Mouse (Mus musculus) layer of hippocampus, adult 18-20 months (tissue): ENCODE results near the gene Aldh2. TPM values are rescaled to one million over a fixed set of nuclear protein-coding genes. Genes with fewer than 3 reads are reported as not detected.

Experiments
- DNase-seq, 2 experiments: peaks; one replicate each; pipeline ENCODE4 v3.0.0; 2022; ENCODE audit warnings: low spot score in 2 of 2
- total RNA-seq, 2 experiments: library from RNA; stranded (reverse); gene quantifications; 2 replicates each; pipeline ENCODE4 v1.2.3; 2021

Gene Aldh2
- total RNA-seq, 2 experiments from 2014 or later: 136 to 161 TPM

DNA sequence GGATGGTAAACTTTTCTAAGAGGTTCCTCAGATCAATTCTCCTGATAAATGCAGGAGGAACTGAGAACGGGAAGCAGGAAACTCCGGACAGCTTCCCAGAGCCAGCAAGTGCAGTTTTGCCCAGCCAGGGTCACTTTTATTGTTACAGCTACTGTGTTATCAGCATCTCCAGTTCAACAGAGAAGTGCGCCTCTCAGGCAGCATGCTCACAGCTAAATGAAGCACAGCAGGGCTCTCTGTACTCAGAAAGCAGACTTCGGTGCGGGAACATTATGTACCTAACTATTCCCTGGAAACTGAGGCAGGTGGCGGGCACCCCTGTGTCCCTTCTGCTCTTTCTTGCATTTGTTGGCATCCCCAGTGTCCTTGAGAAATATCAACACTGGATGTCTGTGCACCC is 2.6 kb upstream of the Aldh2 start:
- no peak for DNase-seq

DNA sequence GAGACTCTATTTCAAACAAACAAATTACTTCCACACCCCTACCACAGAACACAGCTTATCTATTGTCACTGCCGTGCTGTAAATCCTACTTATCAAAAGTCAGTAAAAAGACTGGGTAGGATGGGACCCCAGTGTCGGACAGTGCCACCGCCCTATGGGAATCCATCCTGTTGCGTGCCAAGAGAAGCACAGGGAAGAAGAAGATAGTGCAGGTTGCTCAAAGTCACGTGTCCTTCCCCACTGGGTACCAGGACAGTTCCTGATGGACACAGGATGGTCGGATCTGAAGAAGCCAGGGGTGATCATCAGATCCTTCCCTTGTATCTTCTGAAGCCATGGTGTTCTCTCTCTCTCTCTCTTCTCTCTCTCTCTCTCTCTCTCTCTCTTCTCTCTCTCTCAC is 2.1 kb upstream of the Aldh2 start:
- DNase-seq: no peak

DNA sequence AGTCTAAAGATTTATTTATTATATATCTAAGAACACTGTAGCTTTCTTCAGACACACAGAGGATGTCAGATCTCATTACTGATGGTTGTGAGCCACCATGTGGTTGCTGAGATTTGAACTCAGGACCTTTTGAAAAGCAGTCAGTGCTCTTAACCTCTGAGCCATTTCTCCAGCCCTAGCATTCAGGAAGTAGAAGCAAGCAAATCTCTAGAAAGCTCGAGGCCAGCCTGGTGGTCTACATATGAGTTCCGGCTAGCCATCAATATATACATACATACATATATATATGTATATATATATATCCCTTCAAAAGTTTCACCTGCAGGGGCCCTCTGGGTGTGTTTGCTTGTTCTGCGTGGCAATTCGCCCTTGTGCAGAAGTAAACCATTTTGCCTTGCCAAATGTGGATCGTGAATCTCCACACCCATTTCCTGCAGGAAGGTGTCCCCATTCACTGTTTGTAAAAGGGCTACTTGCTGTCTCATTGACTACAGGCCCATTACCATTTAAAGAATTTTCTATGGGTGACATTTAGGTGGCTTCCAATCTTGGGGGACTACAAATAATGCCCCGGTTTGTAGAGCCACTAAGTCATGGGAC is 1.2 kb upstream of the Aldh2 start:
- no peak for DNase-seq

DNA sequence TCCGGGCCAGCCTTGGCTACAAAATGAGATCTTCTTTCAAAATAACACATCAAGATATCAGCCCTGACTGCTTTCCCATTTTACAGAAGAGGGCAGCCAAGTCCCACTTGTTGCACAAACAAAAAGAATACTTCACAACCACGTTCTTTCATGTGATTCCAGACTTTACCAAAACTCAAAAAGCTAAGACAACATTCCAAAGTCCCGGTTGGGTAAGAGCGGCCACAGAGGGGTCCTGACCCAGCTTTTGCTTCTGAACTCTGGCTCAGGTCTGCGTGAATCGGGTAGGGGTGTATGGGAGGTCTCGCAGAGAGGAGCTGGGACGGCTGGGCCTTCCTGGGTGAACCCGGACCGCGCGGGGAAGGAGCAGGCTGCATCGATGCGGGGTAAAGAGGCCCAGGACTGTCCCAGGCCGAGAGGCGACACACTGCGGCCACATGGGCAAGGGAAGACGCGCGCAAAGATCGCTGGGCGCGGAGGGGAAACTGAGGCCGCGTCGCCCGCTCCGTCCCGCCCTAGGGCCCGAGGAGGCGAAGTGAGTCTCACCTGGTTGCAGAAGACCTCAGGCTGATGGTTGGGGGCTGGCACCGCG is 712 bp downstream of the Aldh2 start:
- no peak for DNase-seq

DNA sequence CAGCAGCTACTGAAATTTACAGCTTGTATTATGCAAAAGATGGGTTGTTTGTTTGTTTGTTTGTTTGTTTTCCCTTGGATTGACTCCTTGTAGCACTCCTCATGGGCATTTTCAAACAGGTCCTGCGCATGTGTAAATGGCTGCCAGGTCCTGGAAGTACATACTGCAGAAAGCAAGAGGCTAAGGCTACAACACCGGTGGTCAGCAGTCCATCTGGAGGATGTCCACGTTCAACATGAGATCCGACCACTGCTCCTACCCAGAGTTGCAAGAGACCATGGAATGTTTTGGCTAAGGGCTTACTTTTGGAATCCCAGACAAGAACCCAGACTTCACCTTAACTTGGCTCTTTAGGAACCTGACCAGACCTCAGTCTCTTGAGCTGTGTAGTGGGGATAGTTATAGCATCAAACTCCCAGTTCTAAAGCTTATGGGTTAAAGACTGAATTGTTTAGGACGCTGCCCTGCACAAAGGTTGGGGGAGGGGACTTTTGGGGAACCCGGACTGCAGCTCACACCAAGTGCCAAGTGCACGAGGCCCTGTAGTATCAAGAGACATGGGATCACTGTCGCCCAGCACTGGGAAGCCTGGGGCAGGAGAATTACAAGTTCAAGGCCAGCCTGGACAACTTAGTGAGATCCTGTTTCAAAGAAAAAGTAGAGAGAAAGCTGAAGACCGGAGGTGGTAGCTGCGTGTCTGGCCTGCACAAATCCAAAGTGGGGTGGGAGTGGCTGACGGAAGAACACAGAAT is 1.4 kb downstream of the Aldh2 start:
- no peak for DNase-seq

DNA sequence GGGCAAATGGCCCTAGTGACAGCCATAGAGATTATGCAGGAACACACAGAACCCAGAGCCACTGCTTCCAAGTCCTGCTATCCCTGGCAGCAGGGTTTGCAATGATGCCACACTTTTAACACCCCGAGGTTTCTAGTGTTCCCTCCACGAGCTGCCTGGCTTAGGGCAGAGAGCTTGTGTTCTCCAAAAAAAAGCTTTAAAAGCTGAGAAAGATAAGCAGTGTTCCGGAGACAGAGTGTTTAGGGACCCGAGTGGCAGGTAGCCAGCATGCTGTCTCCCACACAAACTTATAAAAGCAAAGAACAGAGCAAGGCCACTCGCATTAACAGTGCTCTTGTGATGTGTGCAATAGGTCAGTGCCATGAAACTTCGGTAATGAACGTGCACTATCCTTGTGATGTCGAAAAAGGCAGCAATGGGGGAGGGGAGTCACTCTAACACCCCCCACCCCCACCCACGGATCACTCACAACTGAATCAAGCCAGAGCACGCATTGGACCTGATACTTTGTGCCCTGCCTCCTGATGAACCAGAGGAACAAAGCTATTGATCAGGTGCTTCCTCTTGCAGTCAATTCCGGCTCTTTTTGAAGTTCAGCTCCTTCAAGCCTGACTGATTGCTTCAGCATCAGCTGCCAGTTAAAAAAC is 2.1 kb downstream of the Aldh2 start:
- DNase-seq: peak in 1 of 2 experiments; percentile 30

DNA sequence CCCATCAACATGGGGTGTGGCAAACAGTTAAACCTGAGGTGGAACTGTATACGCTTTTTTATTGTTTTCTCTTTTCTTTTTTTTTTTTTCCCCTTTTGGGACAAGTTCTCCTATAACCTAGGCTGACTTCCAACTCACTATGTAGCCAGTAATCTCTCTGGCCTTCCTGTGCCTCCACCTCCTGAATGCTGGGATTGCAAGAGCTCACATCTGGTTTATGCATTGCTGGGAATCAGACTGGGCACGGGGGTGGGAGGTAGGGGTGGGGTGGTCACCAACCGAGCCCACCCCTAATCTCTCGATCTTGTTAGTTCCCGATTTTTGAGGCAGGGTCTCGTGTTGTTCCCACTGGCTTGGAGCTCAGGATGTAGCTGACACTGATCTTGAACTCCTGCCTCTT is 3.7 kb downstream of the Aldh2 start:
- DNase-seq: no peak

DNA sequence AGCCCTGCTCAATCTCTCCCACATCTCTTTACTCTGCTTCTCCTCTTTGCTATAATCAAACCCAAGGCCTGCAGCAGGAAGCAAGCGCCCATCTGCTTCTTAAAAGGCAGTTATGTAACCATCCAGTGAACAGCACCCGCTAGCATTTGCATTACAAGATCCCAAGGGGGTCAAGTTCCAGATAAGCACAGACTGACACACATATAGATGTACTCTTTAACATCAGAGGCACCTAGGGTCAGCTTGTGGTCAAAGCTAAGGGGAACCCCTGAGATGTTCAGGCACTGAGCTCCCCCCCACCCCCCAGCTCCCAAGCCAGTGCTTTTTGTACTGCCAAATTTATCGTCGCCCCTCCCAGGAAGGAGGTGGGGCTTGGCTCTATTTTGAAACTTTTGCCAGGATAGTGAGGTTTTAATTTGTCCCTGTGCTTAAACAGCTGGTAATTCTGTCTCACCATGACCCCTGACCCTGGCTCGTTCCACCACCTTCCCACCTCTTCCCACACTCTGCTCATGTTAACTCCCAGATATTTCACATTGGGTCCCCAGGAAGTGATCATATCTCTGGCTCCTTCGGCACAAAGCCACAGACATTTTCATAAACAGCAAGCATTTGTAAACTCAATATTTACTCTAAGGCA is 7.1 kb downstream of the Aldh2 start:
- DNase-seq: peak; percentile 69 to 85

DNA sequence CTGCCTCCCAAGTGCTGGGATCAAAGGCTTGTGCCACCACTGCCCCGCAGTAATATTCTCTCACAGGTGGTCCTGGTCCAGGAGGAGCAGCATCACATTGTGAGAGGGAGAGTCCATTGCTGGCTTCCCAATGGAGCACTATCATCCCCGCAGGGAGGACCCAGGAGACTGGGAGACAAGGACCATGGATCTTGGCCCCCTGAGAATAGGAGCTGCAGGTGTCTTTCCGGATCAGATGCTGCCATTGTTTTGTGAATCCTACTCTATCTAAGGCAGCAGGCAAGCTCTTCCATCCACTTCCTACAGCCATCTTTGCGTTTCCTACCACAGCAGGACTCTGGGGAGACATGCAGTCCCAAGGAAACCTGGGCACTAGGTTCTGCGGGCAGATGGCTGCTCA is 7.9 kb downstream of the Aldh2 start:
- DNase-seq: peak in 1 of 2 experiments; percentile 21

DNA sequence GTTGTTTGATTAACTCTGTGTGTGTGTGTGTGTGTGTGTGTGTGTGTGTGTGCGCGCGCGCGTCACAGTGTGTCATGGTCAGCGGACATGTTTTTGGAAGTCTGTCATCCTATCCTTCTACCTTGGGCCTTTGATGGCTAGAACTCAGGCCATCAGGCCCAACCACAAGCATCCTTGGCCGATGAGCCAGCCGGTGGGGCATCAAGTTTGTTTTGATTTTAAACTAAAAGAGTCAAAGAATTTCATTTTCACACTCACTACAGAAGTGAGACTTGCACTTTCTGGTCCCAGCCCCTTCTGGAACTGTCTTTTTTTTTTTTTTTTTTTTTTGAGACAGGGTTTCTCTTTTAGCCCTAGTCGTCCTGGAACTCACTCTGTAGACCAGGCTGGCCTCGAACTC is 8.6 kb downstream of the Aldh2 start:
- no peak for DNase-seq

DNA sequence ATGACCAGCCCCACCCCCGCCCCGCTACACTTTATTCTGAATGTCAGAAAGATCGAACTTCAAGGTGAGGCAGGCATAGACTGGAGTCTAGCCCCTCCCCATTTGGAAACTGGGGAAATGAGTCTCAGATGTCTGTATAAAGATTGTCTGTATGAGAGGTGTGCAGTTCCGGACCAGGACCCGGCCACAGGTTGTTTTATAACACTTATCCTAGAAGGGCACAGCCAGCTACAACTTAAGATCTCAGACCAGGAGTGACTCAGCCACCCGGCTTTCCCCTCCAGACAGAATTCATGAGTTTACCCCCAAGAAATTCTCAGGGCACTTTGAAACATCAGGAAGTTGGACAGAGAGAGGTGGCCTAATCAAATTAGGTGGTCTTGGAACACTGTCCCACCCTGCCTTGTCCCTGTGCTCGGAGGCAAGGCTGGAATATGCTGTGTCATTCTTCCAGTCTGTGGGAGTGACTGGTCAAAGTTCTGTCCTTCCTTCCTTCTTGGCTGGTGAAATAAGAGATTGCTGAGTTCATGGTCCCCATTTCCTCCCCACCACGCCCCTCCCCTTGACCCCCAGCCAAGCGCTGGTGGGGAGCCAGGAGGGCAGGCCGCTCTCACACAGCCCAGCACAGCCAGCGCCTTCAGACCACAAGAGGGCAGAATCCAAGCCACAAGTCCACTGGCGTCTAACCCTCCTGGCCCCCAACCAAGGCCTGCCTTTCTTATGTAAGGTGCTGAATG is 9.7 kb downstream of the Aldh2 start:
- peak; percentile 31 to 57 for DNase-seq

DNA sequence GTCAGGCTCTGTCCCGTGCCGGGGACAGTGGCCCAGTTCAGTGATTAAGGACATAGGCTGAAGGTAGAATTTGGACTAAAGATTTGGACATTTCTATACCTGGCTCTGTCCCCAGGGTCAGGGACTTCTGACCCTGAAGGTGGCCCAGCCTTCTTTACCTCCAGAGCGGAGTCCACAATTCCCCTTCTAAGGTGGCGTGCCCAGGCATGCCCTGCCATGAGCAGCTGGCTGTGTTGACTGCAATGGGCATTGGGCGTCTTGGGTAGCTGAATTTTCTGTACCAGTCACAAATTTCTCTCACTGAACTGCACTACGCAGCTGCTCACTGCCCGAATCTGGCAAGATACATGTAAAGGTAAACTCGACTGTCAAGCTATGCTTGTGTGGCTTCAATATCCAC is 11.7 kb downstream of the Aldh2 start:
- no peak for DNase-seq

DNA sequence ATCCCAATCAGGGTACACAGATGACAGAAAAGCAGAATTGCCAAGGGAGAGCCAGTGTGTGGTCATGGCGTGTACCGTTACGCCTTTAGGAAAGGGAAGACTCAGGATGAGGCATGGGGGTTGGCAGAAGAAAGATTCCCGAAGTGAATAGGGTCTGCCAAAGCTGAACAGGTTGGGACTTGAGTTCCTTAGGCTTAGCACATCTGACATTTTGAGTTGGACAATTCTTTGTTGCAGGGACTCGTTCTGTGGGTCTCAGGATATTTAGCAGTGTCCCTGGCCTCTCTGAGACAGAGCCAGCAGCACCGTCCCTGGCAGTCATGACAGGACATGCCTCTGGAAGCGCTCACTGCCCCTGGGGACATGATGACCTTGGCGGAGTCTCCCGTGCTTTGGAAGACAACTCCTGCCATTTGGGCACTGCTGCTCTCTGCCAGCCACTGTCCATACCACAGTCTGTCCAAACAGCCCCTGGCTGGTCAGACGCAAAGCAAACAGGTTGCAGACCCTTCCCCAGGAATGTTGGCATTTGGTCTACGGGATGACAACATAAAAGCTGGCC is 16.6 kb downstream of the Aldh2 start:
- no peak for DNase-seq

DNA sequence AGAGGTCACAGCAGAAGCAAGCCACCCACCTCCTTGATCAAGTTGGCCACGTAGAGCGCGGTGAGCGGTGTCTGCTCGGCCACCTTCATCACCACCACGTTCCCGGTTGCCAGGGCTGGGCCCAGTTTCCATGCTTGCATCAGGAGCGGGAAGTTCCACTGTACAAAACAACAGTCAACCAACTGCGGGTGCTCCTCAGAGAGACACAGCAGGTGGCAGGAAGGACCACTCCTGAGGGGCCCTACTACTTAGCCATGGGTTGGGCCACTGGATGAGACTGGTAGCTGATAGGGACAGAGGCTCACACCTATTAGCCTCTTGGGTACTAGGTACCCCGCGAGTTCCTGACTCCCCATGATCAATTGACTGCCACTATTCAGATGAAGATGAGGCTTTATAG is 17.8 kb downstream of the Aldh2 start:
- no peak for DNase-seq

DNA sequence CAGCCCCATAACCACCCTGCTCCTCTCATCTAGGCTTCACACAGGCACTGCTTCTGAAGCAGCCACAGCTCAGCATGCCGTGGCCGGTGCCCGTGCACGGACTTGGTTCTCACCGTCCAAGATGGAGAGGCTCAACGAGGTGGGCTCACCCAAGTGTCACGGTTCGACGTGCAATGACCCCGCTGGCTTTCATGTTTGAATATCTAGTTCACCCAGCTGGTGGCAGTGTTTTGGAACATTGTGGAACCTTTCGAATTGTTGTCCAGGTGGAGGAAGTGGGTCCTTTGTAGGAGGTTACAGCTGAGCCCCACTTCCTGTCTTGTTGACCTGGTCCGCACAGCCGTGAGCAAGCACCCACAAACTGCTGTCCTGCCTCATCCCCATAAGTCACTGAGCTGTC is 19.5 kb downstream of the Aldh2 start:
- no peak for DNase-seq

DNA sequence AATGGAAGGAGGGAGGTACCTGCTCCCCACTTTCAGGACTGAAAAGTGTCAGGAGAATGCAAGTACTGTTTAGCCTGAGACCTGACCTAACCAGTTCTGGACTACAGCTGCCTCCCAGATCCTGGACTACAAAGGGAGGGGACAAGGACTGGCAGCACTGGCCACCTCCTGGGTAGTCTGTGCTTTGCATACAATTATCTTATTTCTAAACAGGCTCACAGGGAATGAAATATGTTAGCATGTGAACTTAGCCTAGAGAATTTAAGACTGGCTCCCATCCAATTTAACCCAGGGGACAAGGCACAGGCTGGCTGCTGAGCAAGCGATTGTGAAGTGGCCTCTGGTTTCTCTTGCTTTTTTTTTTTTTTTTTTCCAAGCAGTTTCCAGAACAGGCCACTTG is 22.8 kb downstream of the Aldh2 start:
- no peak for DNase-seq

DNA sequence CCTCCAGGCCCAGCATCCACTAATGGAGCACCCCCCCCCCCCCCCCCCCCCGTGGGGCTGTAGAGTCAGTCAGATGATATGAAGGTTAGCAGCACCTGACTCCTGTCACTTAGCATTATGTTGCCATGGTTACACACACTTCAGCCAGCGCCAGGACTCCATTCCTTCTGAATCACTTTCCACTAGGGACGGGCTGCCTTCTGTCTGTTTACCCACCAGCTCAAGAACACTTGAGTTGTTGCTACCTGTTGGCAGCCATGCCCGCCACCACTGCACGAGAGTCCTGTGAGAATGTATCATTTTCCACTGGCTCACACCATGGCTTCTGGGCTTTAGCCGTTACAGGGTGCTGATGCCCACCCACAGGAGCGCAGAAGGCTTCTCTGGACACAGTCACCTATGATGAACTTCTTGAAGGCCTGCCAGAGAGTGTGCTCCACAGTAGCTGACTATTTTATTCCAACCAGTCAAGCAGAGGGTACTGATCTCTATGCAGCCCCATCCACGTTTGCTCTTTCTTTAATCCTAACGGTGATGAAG is 23.7 kb downstream of the Aldh2 start:
- DNase-seq: no peak

DNA sequence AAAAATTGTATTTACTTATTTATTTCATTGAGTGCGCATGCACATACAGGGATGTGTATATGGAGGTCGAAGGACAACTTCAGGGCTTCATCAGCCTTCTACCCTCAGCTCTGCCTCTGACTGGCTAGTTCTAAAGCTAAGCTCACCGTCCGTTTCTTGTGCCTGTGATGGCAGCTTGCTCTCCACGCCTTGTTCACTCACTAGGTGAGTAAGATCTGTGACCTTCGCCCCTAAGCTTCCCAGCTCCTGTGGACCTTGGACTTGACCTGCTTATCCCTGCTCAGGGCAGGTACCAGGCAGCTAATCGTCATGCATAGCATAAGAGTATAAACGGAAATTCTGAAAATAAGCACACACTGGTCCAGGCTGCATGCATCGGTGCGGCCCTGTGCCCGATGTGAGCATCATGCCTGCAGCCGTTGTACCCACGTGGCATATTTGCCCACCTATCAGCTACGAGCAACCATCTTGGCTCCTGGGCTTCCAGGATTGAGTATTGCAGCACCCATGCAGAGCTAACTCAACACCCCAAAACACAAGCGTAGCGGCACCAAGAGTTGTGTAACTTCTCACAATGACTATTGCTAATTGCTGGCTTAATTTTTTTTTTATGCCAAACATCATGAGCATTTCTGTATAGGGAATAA is 27.5 kb downstream of the Aldh2 start:
- no peak for DNase-seq

DNA sequence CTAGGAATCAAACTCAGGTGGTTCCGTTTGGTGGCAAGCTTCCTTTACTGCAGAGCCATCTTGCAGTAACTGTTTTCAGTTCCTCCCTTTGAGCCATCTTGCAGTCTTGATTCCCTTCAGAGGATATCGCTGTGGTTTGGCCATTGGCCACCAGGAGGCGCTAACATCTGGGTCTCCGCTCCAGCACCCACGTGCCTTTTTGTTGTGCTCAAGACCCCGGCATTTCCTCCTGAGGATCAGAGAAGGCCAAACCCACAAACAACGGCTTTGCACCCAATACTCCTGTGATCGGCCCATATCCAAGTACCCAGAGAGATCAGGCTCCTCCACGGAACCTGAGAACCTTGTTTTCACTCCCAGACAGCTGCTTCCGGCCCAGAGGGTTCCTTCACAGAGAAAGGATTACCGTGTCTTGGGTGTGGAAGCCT is 29.1 kb downstream of the Aldh2 start:
- DNase-seq: peak; percentile 47 to 87

DNA sequence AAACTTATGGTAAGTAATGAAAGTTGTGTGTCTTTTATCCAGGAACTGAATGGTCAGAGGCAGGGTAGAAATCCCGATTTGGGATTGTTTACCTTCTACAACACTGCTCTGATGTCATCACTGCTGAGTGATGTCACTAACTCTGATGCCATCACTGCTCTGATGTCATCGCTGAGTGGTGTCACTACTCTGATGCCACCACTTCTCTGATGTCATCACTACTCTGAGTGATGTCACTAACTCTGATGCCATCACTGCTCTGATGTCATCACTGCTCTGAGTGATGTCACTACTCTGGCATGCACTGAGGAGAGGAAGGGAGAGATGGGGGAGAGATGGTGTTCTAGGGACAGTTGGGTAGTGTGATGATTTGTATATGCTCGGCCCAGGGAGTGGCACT is 31.2 kb downstream of the Aldh2 start:
- no peak for DNase-seq
